Mouse (Mus musculus) kidney, postnatal 36 days (tissue): ENCODE data around the gene Polh.

ENCODE experiments used
- DNase-seq, 2 experiments: peaks; one replicate each; pipeline ENCODE4 v3.0.0; 2021 to 2022; ENCODE audit warnings: mixed read lengths in 2 of 2

Gene Polh

GRCm38 (mm10) chr17:46129741-46130498, 72.5 kb downstream of the Polh start:
- no peak for DNase-seq

GRCm38 (mm10) chr17:46127814-46128493, 74.5 kb downstream of the Polh start:
- DNase-seq, result no peak

GRCm38 (mm10) chr17:46126608-46127007, 75.8 kb downstream of the Polh start:
- peak in 1 of 2 experiments; percentile 31 for DNase-seq

DNA sequence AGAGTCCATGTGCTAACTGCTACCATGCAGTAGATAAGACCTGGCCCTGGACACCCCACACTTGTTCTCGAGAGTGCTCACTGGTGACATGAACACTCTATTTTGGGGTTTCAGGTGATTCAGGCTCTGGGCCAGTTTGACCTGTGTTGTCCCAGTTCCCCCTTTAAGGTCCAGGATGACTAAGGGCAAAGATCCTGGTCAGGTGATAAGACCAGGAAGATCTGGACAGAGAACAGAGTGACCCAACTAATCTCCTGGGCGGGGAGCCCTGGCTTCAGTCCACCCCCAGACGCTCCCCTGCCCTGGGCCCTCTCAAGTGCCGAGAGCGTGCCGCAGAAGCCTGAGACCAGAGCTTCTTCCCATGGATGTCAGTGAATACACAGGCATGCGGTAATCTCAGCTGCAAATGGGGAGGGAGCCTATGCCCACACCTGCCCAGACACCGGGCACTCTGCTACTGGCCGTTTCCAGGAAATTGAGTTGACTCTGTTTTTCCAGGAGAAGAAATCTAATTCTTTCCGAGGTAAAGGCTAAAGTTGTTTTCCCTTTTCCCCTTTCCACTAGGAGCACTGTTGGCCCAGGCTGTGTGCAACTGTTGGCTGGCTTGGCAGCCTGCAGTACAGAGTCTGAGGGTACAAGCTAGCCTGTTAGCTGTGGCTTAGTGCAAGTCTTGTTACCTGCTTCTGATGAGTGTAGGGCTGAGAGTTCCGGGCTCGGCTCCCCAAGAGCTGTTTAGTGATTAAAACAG, 78.3 kb downstream of the Polh start:
- no peak for DNase-seq

- DNase-seq, result no peak
These were observed 79.2 kb downstream of the Polh start for GRCm38 (mm10) chr17:46123285-46123684.

DNA sequence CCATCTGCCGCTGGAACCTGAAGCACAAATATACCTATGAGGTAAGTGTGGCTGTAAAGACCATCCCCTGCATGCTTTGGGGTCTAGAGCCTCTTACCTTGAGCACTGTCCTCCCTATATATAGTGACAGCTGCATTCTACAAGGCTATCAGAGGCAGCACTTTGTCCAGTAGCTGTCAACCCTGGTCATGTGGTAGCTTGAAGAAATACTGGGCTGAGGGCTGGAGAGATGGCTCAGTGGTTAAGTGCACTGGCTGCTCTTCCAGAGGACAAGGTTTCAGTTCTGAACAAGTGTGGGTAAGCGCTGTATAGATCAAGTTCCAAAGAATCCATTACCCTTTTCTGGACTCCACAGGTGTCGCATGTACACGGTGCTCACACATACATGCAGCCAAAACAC, 79.7 kb downstream of the Polh start:
- no peak for DNase-seq
